Mouse (Mus musculus): ENCODE measurements around the gene BC049352. TPM values are rescaled to one million over a fixed set of nuclear protein-coding genes. Genes with fewer than 3 reads are reported as not detected.

Gene BC049352
- total and polyA plus RNA-seq, 3 experiments: 0.17 TPM; not detected in 2

DNA sequence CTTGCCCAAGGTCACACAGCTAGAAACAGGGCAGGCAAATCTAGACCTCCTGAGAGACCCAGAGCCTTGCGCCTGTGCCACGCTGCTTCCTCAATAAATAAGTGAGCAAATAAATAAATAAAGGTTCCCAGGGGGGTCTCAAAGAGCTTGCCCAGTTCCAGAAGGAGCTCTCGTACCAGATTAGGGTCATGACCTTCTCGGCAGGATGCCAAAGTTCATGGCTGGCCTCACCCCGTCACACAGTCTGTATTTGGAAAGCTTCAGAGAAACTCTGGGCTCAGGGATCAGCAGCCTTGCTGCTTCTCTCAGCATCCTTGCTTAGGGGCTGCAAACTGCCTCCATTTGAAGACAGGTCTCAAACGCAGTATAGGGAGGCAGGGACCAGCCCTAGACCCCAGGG is 72.2 kb downstream of the BC049352 start:
- Histone ChIP-seq H3K36me3 (replicated peaks in 1 of 2; ENCODE audit: control insufficient read depth in 1 of 2, insufficient read depth in 1 of 2, low read length in 1 of 2) (peaks cover 25 to 50% of the 10 kb centered on the region in 2 experiments), H3K79me2 (replicated peaks; ENCODE audit: control insufficient read depth, extremely low read depth, insufficient read depth, poor library complexity, severe bottlenecking) (no peaks in the 10 kb centered on the region), H3K9me3 (replicated peaks; ENCODE audit: low read length) (no peaks in the 10 kb centered on the region), H3K4me3 (replicated peaks in 1 of 3; ENCODE audit: low read depth in 2 of 3, low read length in 2 of 3, poor library complexity in 1 of 3) (no peak overlapping the region), H3K9ac (ENCODE audit: insufficient read depth, low read depth) (no peak overlapping the region), H3K4me1 (ENCODE audit: control insufficient read depth in 1 of 2, insufficient read depth in 2 of 2) (peaks cover 25 to 69% of the 10 kb centered on the region in 2 experiments), H3K27me3 (replicated peaks) (no peaks in the 10 kb centered on the region), H3K4me2 (ENCODE audit: insufficient read depth, low read depth, poor library complexity, severe bottlenecking) (no peak overlapping the region), H3K27ac (ENCODE audit: insufficient read depth, low read depth) (no peak overlapping the region)
- no peak for DNase-seq (ENCODE audit: extremely low read depth)
- no peak for TF ChIP-seq UBTF (IDR thresholded peaks at IDR 0.05; ENCODE audit: low read depth, low read length)
- no peak for TF ChIP-seq NELFE (IDR thresholded peaks at IDR 0.05; ENCODE audit: low read depth, low read length)
- TF ChIP-seq MEF2A (IDR thresholded peaks at IDR 0.05; ENCODE audit: borderline replicate concordance, low read depth, low read length): no peak
- no peak for TF ChIP-seq TBP (conservative IDR thresholded peaks at IDR 0.05; ENCODE audit: low read depth, low read length)
- TF ChIP-seq BHLHE40 (IDR thresholded peaks at IDR 0.05; ENCODE audit: low read depth, low read length): no peak
- no peak for TF ChIP-seq CHD2 (IDR thresholded peaks at IDR 0.05; ENCODE audit: low read length)
- TF ChIP-seq NRF1 (IDR thresholded peaks at IDR 0.05; ENCODE audit: low read depth, low read length): no peak
- TF ChIP-seq USF1 (IDR thresholded peaks at IDR 0.05; ENCODE audit: low read depth, low read length): no peak
- in situ Hi-C loops (cut with MboI; ENCODE audit: low pct_ligation_motif_present, low pct_unique_long_range_greater_than_20kb, low sequenced_read_pairs) (no loop called here), dilution Hi-C loops (cut with MboI; ENCODE audit: extremely low pct_ligation_motif_present, extremely low pct_unique_long_range_greater_than_20kb, low sequenced_read_pairs) (no loop called here)

DNA sequence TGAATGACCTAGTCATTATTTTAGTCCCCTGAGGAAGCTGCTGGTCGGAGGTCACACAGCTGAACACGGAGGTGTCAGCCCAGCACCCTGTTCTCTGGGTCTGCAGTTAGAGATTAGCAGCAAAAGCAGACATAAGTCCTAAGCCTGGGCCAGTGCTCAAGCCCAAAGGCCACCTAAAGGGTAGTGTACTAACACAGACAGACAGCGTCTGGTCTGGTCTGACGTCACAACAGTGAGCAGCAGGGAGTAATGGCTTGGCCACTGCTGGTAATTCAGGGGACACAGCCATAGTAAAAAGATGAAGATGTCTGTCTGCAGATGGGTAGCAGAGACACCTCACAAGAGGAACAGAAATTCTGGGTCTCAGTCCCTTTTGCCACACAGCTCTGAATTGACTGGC is 72.8 kb downstream of the BC049352 start:
- Histone ChIP-seq H3K79me2 (replicated peaks; ENCODE audit: control insufficient read depth, extremely low read depth, insufficient read depth, poor library complexity, severe bottlenecking) (no peaks in the 10 kb centered on the region), H3K4me1 (ENCODE audit: control insufficient read depth in 1 of 2, insufficient read depth in 2 of 2) (peaks cover 19 to 65% of the 10 kb centered on the region in 2 experiments), H3K36me3 (replicated peaks in 1 of 2; ENCODE audit: control insufficient read depth in 1 of 2, insufficient read depth in 1 of 2, low read length in 1 of 2) (peaks cover 28 to 53% of the 10 kb centered on the region in 2 experiments), H3K9ac (ENCODE audit: insufficient read depth, low read depth) (no peak overlapping the region), H3K9me3 (replicated peaks; ENCODE audit: low read length) (no peaks in the 10 kb centered on the region), H3K27ac (ENCODE audit: insufficient read depth, low read depth) (no peak overlapping the region), H3K4me3 (replicated peaks in 1 of 3; ENCODE audit: low read depth in 2 of 3, low read length in 2 of 3, poor library complexity in 1 of 3) (no peak overlapping the region), H3K4me2 (ENCODE audit: insufficient read depth, low read depth, poor library complexity, severe bottlenecking) (no peak overlapping the region), H3K27me3 (replicated peaks) (no peaks in the 10 kb centered on the region)
- dilution Hi-C loops (cut with MboI; ENCODE audit: extremely low pct_ligation_motif_present, extremely low pct_unique_long_range_greater_than_20kb, low sequenced_read_pairs): no loop called here
- no peak for DNase-seq (ENCODE audit: extremely low read depth)
- TF ChIP-seq POLR2A (IDR thresholded peaks at IDR 0.05; ENCODE audit: low read depth, low read length): no peak
- TF ChIP-seq E2F4 (IDR thresholded peaks at IDR 0.05; ENCODE audit: insufficient replicate concordance, low read depth, low read length): no peak
- no peak for TF ChIP-seq HCFC1 (IDR thresholded peaks at IDR 0.05; ENCODE audit: low read depth, low read length)
- no peak for TF ChIP-seq TCF12 (IDR thresholded peaks at IDR 0.05; ENCODE audit: low read depth, low read length)
- TF ChIP-seq POLR2AphosphoS2 (IDR thresholded peaks at IDR 0.05; ENCODE audit: low read depth, low read length): no peak
- TF ChIP-seq NELFE (IDR thresholded peaks at IDR 0.05; ENCODE audit: low read depth, low read length): no peak
- TF ChIP-seq IRF4 (IDR thresholded peaks at IDR 0.05; ENCODE audit: low read depth, low read length): no peak
- TF ChIP-seq NRF1 (IDR thresholded peaks at IDR 0.05; ENCODE audit: low read depth, low read length): no peak
- no peak for TF ChIP-seq MAFK (IDR thresholded peaks at IDR 0.05; ENCODE audit: insufficient replicate concordance, low read length)
- TF ChIP-seq EP300 (IDR thresholded peaks at IDR 0.05; ENCODE audit: low read length): no peak
- no peak for TF ChIP-seq MYC (IDR thresholded peaks at IDR 0.05; ENCODE audit: low read depth, low read length)
- no peak for TF ChIP-seq ETS1 (conservative IDR thresholded peaks at IDR 0.05; ENCODE audit: low read depth, low read length)
- TF ChIP-seq PAX5 (IDR thresholded peaks at IDR 0.05; ENCODE audit: low read length): no peak
- no peak for TF ChIP-seq CTCF (conservative IDR thresholded peaks at IDR 0.05 in 1 of 2, IDR thresholded peaks at IDR 0.05 in 1 of 2; ENCODE audit: low read depth in 2 of 2, low read length in 2 of 2)
- no peak for TF ChIP-seq ZKSCAN1 (IDR thresholded peaks at IDR 0.05; ENCODE audit: borderline replicate concordance, low read depth, low read length)
- no peak for TF ChIP-seq KAT2A (IDR thresholded peaks at IDR 0.05; ENCODE audit: insufficient replicate concordance, low read length)
- in situ Hi-C loops (cut with MboI; ENCODE audit: low pct_ligation_motif_present, low pct_unique_long_range_greater_than_20kb, low sequenced_read_pairs): no loop called here

Measured in CH12.LX (cell line).